Comparison of ENCODE assay signal across 17 mouse cellular contexts in genomic region chr11:64489587-64490433, GRCm38 (mm10). TPM values are rescaled to one million over a fixed set of nuclear protein-coding genes. Genes with fewer than 3 reads are reported as not detected.
DNase-seq lines count a peak whose midpoint lies in the region; ATAC-seq and TF ChIP-seq lines count a peak whose summit lies in the region.
"Had no signal": no experiment of that assay in that cellular context is flagged by ENCODE, and none has a peak within 500 bp of the region (broad histone marks: within the 10 kb centered on the region; RNA-seq: fewer than 3 reads in every experiment).

No protein-coding gene starts in this region.

- 30% methylated on average over 9 of the region's 9 CpGs for WGBS in forebrain, embryonic 10.5 days
- 15% methylated on average over 9 of the region's 9 CpGs for WGBS in hindbrain, embryonic 14.5 days
- 23% methylated on average over 9 of the region's 9 CpGs for WGBS in midbrain, postnatal 0 days

- no peaks in the 10 kb centered on the region for H3K9me3 ChIP-seq in forebrain, embryonic 10.5 days
- no peaks in the 10 kb centered on the region for H3K9me3 ChIP-seq in hindbrain, embryonic 14.5 days (ENCODE audit: control insufficient read depth, low read length)
- H3K9me3 ChIP-seq in midbrain, postnatal 0 days (ENCODE audit: low read length) = no peaks in the 10 kb centered on the region
- H3K9me3 ChIP-seq: G1E; limb, embryonic 13.5 days; megakaryocyte, embryonic 14.5 days had no signal

- 0 out of 2 replicates have a peak overlapping the region, but pooled peaks have one; percentile 1 for H3K4me2 ChIP-seq in hindbrain, embryonic 14.5 days (replicated peaks)
- H3K4me2 ChIP-seq in midbrain, postnatal 0 days (ENCODE audit: low read depth, low read length, poor library complexity, severe bottlenecking) = no peak overlapping the region; the same call in 1 of the 2 replicates
- H3K4me2 ChIP-seq: limb, embryonic 13.5 days had no signal

- no peak overlapping the region for H3K9ac ChIP-seq in hindbrain, embryonic 14.5 days
- H3K9ac ChIP-seq in midbrain, postnatal 0 days (replicated peaks; ENCODE audit: low read length, poor library complexity, severe bottlenecking) = no peak overlapping the region
- H3K9ac ChIP-seq: limb, embryonic 13.5 days had no signal

- no peak overlapping the region for H3K4me3 ChIP-seq in forebrain, embryonic 10.5 days
- no peak overlapping the region for H3K4me3 ChIP-seq in hindbrain, embryonic 14.5 days (replicated peaks; ENCODE audit: low read length)
- no peak overlapping the region for H3K4me3 ChIP-seq in midbrain, postnatal 0 days (ENCODE audit: low read depth, low read length)
- H3K4me3 ChIP-seq: layer of hippocampus, adult 2 months; limb, embryonic 13.5 days; megakaryocyte, embryonic 14.5 days had no signal

- DNase-seq in Muller cell, postnatal 12 days (ENCODE audit: inconsistent ontology term) = peak; percentile 90
- DNase-seq in forebrain, embryonic 10.5 days (ENCODE audit: extremely low spot score, low spot score) = peak; percentile 23
- peak; percentile 32 for DNase-seq in hindbrain, embryonic 14.5 days (ENCODE audit: low spot score)
- peak; percentile 60 for DNase-seq in midbrain, postnatal 0 days (ENCODE audit: low spot score)
- DNase-seq in thymus, postnatal 4 days = no peak
- no peak for DNase-seq in gastrocnemius, adult 18-20 months (ENCODE audit: low spot score)
- no peak for DNase-seq in heart, postnatal 36 days
- DNase-seq: cerebellum, postnatal 10 days; kidney, adult 18-20 months; lung, adult 2 months had no signal

- intact Hi-C loops in heart, postnatal 36 days (cut with DNase I) = no loop called here

- H3K27ac ChIP-seq in forebrain, embryonic 10.5 days = 0 out of 2 replicates have a peak overlapping the region, but pooled peaks have one; percentile 13
- H3K27ac ChIP-seq in hindbrain, embryonic 14.5 days = peak overlapping the region; percentile 47
- H3K27ac ChIP-seq in midbrain, postnatal 0 days (ENCODE audit: low read depth, low read length) = peak overlapping the region; percentile 43; the same call in 1 of the 2 replicates
- H3K27ac ChIP-seq: layer of hippocampus, adult 2 months; limb, embryonic 13.5 days had no signal

- no peak for TF ChIP-seq CTCF in midbrain, postnatal 0 days (IDR thresholded peaks at IDR 0.05)

- peaks cover 29% of the 10 kb centered on the region for H3K4me1 ChIP-seq in forebrain, embryonic 10.5 days
- H3K4me1 ChIP-seq in hindbrain, embryonic 14.5 days (replicated peaks; ENCODE audit: control insufficient read depth, insufficient read depth, low read length) = peaks cover 34% of the 10 kb centered on the region
- H3K4me1 ChIP-seq in midbrain, postnatal 0 days (ENCODE audit: insufficient read depth, low read length) = no peaks in the 10 kb centered on the region
- H3K4me1 ChIP-seq: megakaryocyte, embryonic 14.5 days had no signal

- no peaks in the 10 kb centered on the region for H3K36me3 ChIP-seq in forebrain, embryonic 10.5 days (replicated peaks)
- no peaks in the 10 kb centered on the region for H3K36me3 ChIP-seq in hindbrain, embryonic 14.5 days (replicated peaks; ENCODE audit: control insufficient read depth, insufficient read depth)
- no peaks in the 10 kb centered on the region for H3K36me3 ChIP-seq in midbrain, postnatal 0 days (ENCODE audit: insufficient read depth, low read length)
- H3K36me3 ChIP-seq: G1E; limb, embryonic 13.5 days had no signal

- peak; percentile 64; the same call in 1 of the 2 replicates for ATAC-seq in hindbrain, embryonic 14.5 days (ENCODE audit: low FRiP score)
- no peak for ATAC-seq in midbrain, postnatal 0 days (ENCODE audit: low FRiP score)
- no peak for ATAC-seq in inflammation-experienced regulatory T-cells, adult 6 months

- H3K27me3 ChIP-seq in forebrain, embryonic 10.5 days (ENCODE audit: poor library complexity, severe bottlenecking) = peaks cover 89% of the 10 kb centered on the region
- no peaks in the 10 kb centered on the region for H3K27me3 ChIP-seq in hindbrain, embryonic 14.5 days (ENCODE audit: control insufficient read depth, insufficient read depth, low read length)
- H3K27me3 ChIP-seq in midbrain, postnatal 0 days (ENCODE audit: insufficient read depth, low read length) = no peaks in the 10 kb centered on the region

RNA-seq across cellular contexts. Expression of gene F930015N05Rik, which starts 53.4 kb away (rescaled TPM):
- 1.3 and 1.4 TPM in 2 replicates for polyA plus RNA-seq in forebrain, embryonic 10.5 days (2016; fragmentation: Nextera tagmentation; extraction: Ambion mirVana)
- 1.7 and 2.1 TPM in 2 replicates for polyA plus RNA-seq in hindbrain, embryonic 14.5 days (2014; fragmentation: Nextera tagmentation; extraction: Ambion mirVana)
- total RNA-seq in midbrain, postnatal 0 days (2014; rRNA removed) = 0.61 and 2.4 TPM in 2 replicates
- polyA plus RNA-seq in midbrain, postnatal 0 days (2015; fragmentation: Nextera tagmentation; extraction: Ambion mirVana) = 1.6 and 1.7 TPM in 2 replicates
- polyA plus RNA-seq in inflammation-experienced regulatory T-cells, adult 6 months (2017; shearing (Covaris generic)) = not detected
- total RNA-seq in gastrocnemius, adult 18-20 months (2021) = not detected
- under 1 TPM in 1 of 2 experiments, not detected in 1; 0.35 TPM for total RNA-seq in heart, postnatal 36 days (2021)
- total RNA-seq: G1E; gastrocnemius, adult 8-10 months had no signal
- polyA plus RNA-seq: G1E; heart, postnatal 0 days had no signal

RNA-seq across cellular contexts. Expression of gene Hs3st3a1, which starts 54.7 kb away (rescaled TPM):
- 0.72 and 1.0 TPM in 2 replicates for polyA plus RNA-seq in forebrain, embryonic 10.5 days (2016; fragmentation: Nextera tagmentation; extraction: Ambion mirVana)
- polyA plus RNA-seq in hindbrain, embryonic 14.5 days (2014; fragmentation: Nextera tagmentation; extraction: Ambion mirVana) = 1.7 and 1.8 TPM in 2 replicates
- total RNA-seq in midbrain, postnatal 0 days (2014; rRNA removed) = 5.4 and 6.6 TPM in 2 replicates
- 0.58 and 0.93 TPM in 2 replicates for polyA plus RNA-seq in midbrain, postnatal 0 days (2015; fragmentation: Nextera tagmentation; extraction: Ambion mirVana)
- not detected for polyA plus RNA-seq in inflammation-experienced regulatory T-cells, adult 6 months (2017; shearing (Covaris generic))
- under 1 TPM; 0.21 to 0.28 TPM for total RNA-seq in gastrocnemius, adult 18-20 months (2021)
- under 1 TPM; 0.36 to 0.43 TPM for total RNA-seq in heart, postnatal 36 days (2021)
- polyA plus RNA-seq: G1E had no signal

Comparison
In these comparisons a context has a peak if more than half of its experiments do, and no peak if none do; other contexts are left out.
1. DNase-seq: peak in Muller cell, postnatal 12 days (single experiment), forebrain, embryonic 10.5 days (single experiment), hindbrain, embryonic 14.5 days (single experiment) and midbrain, postnatal 0 days (single experiment); none in thymus, postnatal 4 days (single experiment), gastrocnemius, adult 18-20 months (single experiment) and heart, postnatal 36 days (0 of 2).
2. Peak in every context shown above with its lines, with median percentiles within 50 percentile points of each other: H3K27ac ChIP-seq.